Mouse (Mus musculus): ENCODE data around the gene Vps35. TPM values are rescaled to one million over a fixed set of nuclear protein-coding genes. Genes with fewer than 3 reads are reported as not detected.

The Vps35 gene
- polyA plus RNA-seq, 1 experiment from 2014 or later: 136 TPM

Other genes with a start within 250 kb of the Vps35 start
- 30.1 and 32.3 TPM in 2 replicates for gene Fbxw9, start 239.7 kb downstream of the Vps35 start, polyA plus RNA-seq (2015; fragmentation: Nextera tagmentation; extraction: Ambion mirVana)
- not detected in 2 replicates for gene Gm5741, start 231.8 kb downstream of the Vps35 start, polyA plus RNA-seq (2015; fragmentation: Nextera tagmentation; extraction: Ambion mirVana)
- gene Dhps, start 228.0 kb downstream of the Vps35 start, polyA plus RNA-seq (2015; fragmentation: Nextera tagmentation; extraction: Ambion mirVana): 41.5 and 48.9 TPM in 2 replicates
- 106 and 111 TPM in 2 replicates for gene Wdr83os, start 219.1 kb downstream of the Vps35 start, polyA plus RNA-seq (2015; fragmentation: Nextera tagmentation; extraction: Ambion mirVana)
- 40.5 and 42.4 TPM in 2 replicates for gene Wdr83, start 218.5 kb downstream of the Vps35 start, polyA plus RNA-seq (2015; fragmentation: Nextera tagmentation; extraction: Ambion mirVana)
- 39.8 and 42.1 TPM in 2 replicates for gene Man2b1, start 216.5 kb downstream of the Vps35 start, polyA plus RNA-seq (2015; fragmentation: Nextera tagmentation; extraction: Ambion mirVana)
- gene Zfp791, start 176.7 kb downstream of the Vps35 start, polyA plus RNA-seq (2015; fragmentation: Nextera tagmentation; extraction: Ambion mirVana): 2.2 and 2.5 TPM in 2 replicates
- gene Cks1brt, start 147.9 kb downstream of the Vps35 start, polyA plus RNA-seq (2015; fragmentation: Nextera tagmentation; extraction: Ambion mirVana): not detected in 2 replicates
- not detected in 2 replicates for gene Olfr371, start 73.8 kb downstream of the Vps35 start, polyA plus RNA-seq (2015; fragmentation: Nextera tagmentation; extraction: Ambion mirVana)
- 82.2 and 83.7 TPM in 2 replicates for gene Orc6, start 170 bp downstream of the Vps35 start, polyA plus RNA-seq (2015; fragmentation: Nextera tagmentation; extraction: Ambion mirVana)
- gene Mylk3, start 86.5 kb upstream of the Vps35 start, polyA plus RNA-seq (2015; fragmentation: Nextera tagmentation; extraction: Ambion mirVana): 1.6 and 2.1 TPM in 2 replicates
- gene 4921524J17Rik, start 133.0 kb upstream of the Vps35 start, polyA plus RNA-seq (2015; fragmentation: Nextera tagmentation; extraction: Ambion mirVana): 51.3 and 57.2 TPM in 2 replicates
- gene Gpt2, start 192.8 kb upstream of the Vps35 start, polyA plus RNA-seq (2015; fragmentation: Nextera tagmentation; extraction: Ambion mirVana): 30.6 and 31.5 TPM in 2 replicates

Data from limb, embryonic 15.5 days (tissue).